In the genomic region with DNA sequence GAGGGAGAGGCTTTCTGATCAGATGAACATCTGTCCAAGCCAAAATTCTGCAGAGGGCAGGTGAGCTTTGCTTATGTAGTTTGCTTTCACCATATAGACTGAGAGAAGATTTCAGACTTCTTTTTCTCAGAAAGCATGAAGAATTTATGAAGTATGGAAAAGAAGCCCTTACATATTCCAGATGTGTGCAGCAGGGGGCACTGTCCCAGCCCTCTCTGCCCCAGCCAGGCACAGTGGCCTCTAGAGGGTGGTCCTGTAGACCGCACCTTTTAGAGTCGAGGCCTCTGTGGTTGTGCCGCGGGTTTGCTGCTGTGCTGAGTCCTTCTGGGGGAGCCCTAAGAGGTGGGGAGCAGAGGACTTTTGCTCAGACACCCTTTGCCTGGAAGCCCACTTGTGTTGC, we compare ENCODE assay signal across 10 mouse cellular contexts. TPM values are rescaled to one million over a fixed set of nuclear protein-coding genes. Genes with fewer than 3 reads are reported as not detected.
DNase-seq lines count a peak whose midpoint lies in the region; ATAC-seq and TF ChIP-seq lines count a peak whose summit lies in the region.
"Had no signal": no experiment of that assay in that cellular context is flagged by ENCODE, and none has a peak within 500 bp of the region (broad histone marks: within the 10 kb centered on the region; RNA-seq: fewer than 3 reads in every experiment).

No protein-coding gene starts in this region.

- DNase-seq in gastrocnemius, adult 2 months = no peak
- no peak for DNase-seq in gastrocnemius, adult 18-20 months (ENCODE audit: low spot score)
- DNase-seq in testis, postnatal 14 days (ENCODE audit: low spot score) = no peak
- no peak for DNase-seq in frontal cortex, postnatal 25 days (ENCODE audit: low spot score in 2 of 2)
- DNase-seq in kidney, postnatal 36 days = no peak
- DNase-seq in cerebellum, adult 11-12 months = no peak
- DNase-seq: heart, postnatal 14 days had no signal

- peak; percentile 50 for ATAC-seq in inflammation-experienced regulatory T-cells, adult 6 months

- no peaks in the 10 kb centered on the region for H3K4me1 ChIP-seq in testis, adult 2 months (ENCODE audit: control insufficient read depth, insufficient read depth, low read length)
- H3K4me1 ChIP-seq: embryonic facial prominence, embryonic 15.5 days had no signal

- no peak for TF ChIP-seq POLR2A in testis, adult 2 months (IDR thresholded peaks at IDR 0.05; ENCODE audit: control insufficient read depth, low read depth, low read length)

- no peaks in the 10 kb centered on the region for H3K27me3 ChIP-seq in testis, adult 2 months (ENCODE audit: control insufficient read depth, insufficient read depth, low read length)
- H3K27me3 ChIP-seq: embryonic facial prominence, embryonic 15.5 days had no signal

- TF ChIP-seq CTCF in gastrocnemius, adult 2 months (IDR thresholded peaks at IDR 0.05) = peak; percentile 55
- TF ChIP-seq CTCF in testis, adult 2 months (IDR thresholded peaks at IDR 0.05; ENCODE audit: control insufficient read depth, insufficient read depth, insufficient replicate concordance, low read depth, low read length) = peak; percentile 21; the same call in 1 of the 2 replicates

- intact Hi-C loops in gastrocnemius, adult 2 months (cut with DNase I) = loop anchor here (2.0 to 10.0 kb wide), 3 partner anchors 15 to 399 kb away; partner anchors contain the start of gene Cds2

- H3K36me3 ChIP-seq in testis, adult 2 months (ENCODE audit: control insufficient read depth, insufficient read depth, low read length) = peaks cover 3% of the 10 kb centered on the region

- H3K4me3 ChIP-seq in gastrocnemius, adult 2 months = no peak overlapping the region
- H3K4me3 ChIP-seq in testis, adult 2 months (ENCODE audit: control insufficient read depth, low read depth, low read length) = no peak overlapping the region
- H3K4me3 ChIP-seq: embryonic facial prominence, embryonic 15.5 days had no signal

- H3K27ac ChIP-seq in gastrocnemius, adult 2 months = no peak overlapping the region
- no peak overlapping the region for H3K27ac ChIP-seq in testis, adult 2 months (ENCODE audit: control insufficient read depth, insufficient read depth, low read depth, low read length)
- H3K27ac ChIP-seq: embryonic facial prominence, embryonic 15.5 days had no signal

RNA-seq across cellular contexts. Expression of gene Cds2, which starts 43.0 kb away (rescaled TPM):
- 10 to 100 TPM; 13.0 to 17.7 TPM for total RNA-seq in gastrocnemius, adult 2 months (2021)
- total RNA-seq in gastrocnemius, adult 18-20 months (2021) = 10 to 100 TPM; 14.6 to 20.6 TPM
- polyA plus RNA-seq in testis, adult 2 months (2012; rRNA removed) = 10.7 and 13.1 TPM in 2 replicates
- 10 to 100 TPM; 24.8 to 35.4 (median 25.0) TPM for polyA plus RNA-seq in inflammation-experienced regulatory T-cells, adult 6 months (2017; shearing (Covaris generic))

RNA-seq across cellular contexts. Expression of gene Pcna, which starts 52.9 kb away (rescaled TPM):
- total RNA-seq in gastrocnemius, adult 2 months (2021) = 10 to 100 TPM; 19.0 to 22.9 TPM
- total RNA-seq in gastrocnemius, adult 18-20 months (2021) = 10 to 100 TPM; 18.1 to 19.8 TPM
- polyA plus RNA-seq in testis, adult 2 months (2012; rRNA removed) = 75.1 and 84.2 TPM in 2 replicates
- polyA plus RNA-seq in inflammation-experienced regulatory T-cells, adult 6 months (2017; shearing (Covaris generic)) = 100 to 1,000 TPM; 149 to 308 (median 151) TPM

RNA-seq across cellular contexts. Expression of gene Tmem230, which starts 58.4 kb away (rescaled TPM):
- total RNA-seq in gastrocnemius, adult 2 months (2021) = 10 to 100 TPM; 23.2 to 28.1 TPM
- total RNA-seq in gastrocnemius, adult 18-20 months (2021) = 10 to 100 TPM; 27.2 to 28.8 TPM
- polyA plus RNA-seq in testis, adult 2 months (2012; rRNA removed) = 120 and 139 TPM in 2 replicates
- 10 to 100 TPM; 28.2 to 45.1 (median 37.2) TPM for polyA plus RNA-seq in inflammation-experienced regulatory T-cells, adult 6 months (2017; shearing (Covaris generic))
